Mouse (Mus musculus) kidney, adult 9 months (tissue): Measurements from ENCODE around the gene Smok3a.
"Not testable (repeated sequence)": the region's sequence is repeated elsewhere in the genome, so short reads cannot be mapped to it uniquely, and the experiment has no call there.

Source experiments
- DNase-seq: peaks from one replicate; pipeline ENCODE4 v3.0.0; 2022

Gene Smok3a

GRCm38 (mm10) chr5:138020961-138021479 lies at the start of gene Smok3a, which contains the start of gene Smok3b:
TSS of gene Smok3a (plus strand) at chr5:138021261.
TSS of gene Smok3b (plus strand) at chr5:138021429.
- DNase-seq: not testable (repeated sequence)

- DNase-seq: no peak
Measured at GRCm38 (mm10) chr5:137973161-137973560, 47.9 kb upstream of the Smok3a start.

DNA sequence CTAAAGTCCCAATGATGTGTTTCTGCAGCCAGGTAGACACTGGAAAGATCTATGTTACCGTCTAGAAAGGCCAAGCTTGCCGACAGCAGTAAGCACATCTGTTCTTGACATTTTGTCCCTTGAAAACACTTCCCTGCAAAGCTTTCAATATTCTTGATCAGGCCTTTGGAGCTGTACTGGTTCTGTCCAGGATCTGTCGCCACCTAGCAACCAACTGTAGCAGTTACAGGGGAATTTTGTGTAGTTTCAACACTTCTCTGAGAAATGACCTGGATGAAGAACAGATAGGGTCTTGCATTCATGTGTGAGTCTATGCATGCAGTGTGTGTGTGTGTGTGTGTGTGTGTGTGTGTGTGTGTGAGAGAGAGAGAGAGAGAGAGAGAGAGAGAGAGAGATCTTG lies 47.3 kb upstream of the Smok3a start:
- no peak for DNase-seq

- DNase-seq: no peak
Measured at GRCm38 (mm10) chr5:137974724-137975123, 46.3 kb upstream of the Smok3a start.

DNA sequence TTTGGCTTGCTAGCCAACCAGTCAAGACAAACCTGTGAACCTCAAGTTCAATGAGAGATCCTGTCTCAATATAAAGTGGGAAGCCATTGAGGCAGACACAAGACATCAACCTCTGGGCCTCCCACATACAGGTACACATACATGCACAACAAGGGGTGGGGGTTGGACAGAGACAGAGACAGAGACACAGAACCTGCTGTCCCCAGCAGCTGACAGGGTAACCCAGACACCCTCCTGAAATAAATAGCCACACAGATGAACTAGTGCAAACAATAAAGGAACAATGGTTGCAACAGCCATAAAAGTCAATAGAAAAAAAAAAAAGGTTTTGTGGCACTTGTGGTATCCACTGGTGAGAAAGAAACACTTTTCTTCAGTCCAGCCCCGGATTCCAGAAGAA lies 45.6 kb upstream of the Smok3a start:
- no peak for DNase-seq

- DNase-seq: peak; percentile 39
Measured at GRCm38 (mm10) chr5:137977291-137977690, 43.8 kb upstream of the Smok3a start.

GRCm38 (mm10) chr5:137979081-137979480 lies 42.0 kb upstream of the Smok3a start:
- DNase-seq: no peak

DNA sequence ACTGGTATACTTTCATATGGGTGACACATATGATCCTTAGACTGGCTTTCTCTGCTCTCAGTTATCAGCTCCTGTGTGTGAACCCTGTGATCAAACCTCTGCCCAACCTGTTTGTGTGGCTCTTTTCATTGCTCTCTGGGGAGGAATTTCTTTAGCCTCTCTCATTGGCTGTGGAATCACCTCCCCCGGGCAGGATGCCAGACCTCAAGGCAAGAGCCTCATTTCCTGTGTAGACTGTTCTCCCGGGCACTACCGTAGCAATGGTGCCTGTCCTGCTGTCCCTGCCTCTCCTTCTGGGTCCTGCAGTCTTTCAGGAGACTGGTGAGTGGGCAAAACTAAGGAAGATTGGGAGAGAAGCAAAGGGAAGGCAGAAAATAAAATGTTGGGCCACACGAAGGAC lies 39.8 kb upstream of the Smok3a start, which contains the start of gene Azgp1:
Gene Azgp1 (plus strand): TSS at position 221 of the 400 bp plus-strand sequence.
- DNase-seq: peak; percentile 88

DNA sequence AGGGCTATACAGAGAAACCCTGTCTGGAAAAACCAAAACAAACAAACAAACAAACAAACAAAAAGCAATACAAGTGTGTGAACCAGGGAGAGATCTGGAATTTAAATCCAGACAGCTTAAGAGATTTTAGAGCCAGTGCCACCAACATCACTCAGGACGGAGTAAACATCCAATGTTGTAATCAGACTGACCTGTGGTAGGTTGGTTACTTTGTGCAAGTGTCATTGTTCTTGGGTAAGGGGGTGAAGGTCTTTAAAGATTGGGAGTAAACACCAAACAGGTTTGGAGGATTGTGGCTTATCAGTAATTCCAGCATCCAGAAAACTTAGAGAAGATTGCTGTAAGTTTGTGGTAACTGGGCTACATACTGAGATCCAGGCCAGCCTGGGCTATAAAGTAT lies 34.7 kb upstream of the Smok3a start:
- DNase-seq: no peak

DNA sequence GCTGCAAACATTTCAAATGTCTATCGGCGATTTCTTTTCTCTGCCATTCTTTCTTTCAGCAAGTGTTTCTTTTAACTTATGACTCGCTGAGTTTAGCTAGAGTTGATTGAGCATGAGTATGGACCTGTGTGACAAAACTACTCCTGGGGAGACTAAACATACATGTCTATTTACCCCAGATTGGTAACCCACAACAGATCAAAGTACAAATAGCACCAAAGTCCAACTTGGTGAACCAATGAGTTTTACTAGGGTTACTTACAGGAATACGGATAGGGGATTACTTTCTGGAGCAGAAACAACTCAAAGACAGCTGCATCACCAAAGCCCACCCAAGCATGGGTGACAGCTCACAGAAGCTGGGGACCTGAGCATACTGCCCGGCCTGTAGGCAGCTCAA lies 11.6 kb upstream of the Smok3a start:
- DNase-seq: peak; percentile 70

GRCm38 (mm10) chr5:138012382-138012781 lies 8.7 kb upstream of the Smok3a start:
- DNase-seq: no peak

GRCm38 (mm10) chr5:138016530-138016929 lies 4.5 kb upstream of the Smok3a start:
- DNase-seq: no peak

DNA sequence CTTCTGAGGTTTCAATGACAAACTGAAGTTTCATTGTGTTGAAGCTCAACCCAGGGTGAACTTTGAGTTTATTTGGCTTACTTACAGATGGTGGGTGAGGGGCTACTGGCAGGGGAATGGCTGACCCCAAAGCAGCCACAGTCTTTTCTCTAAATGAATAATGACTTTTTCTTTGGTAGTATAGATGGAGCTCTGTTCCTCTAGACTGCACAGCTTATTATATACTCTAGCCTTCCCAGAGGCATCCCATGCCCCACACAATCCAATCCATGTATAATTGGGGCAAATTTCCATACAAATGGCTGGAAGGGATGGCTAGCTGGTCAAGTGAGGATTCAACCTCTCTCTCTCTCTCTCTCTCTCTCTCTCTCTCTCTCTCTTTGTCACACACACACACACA lies 4.1 kb upstream of the Smok3a start:
- DNase-seq: no peak

GRCm38 (mm10) chr5:138019577-138019976 lies 1.5 kb upstream of the Smok3a start:
- DNase-seq: not testable (repeated sequence)

DNA sequence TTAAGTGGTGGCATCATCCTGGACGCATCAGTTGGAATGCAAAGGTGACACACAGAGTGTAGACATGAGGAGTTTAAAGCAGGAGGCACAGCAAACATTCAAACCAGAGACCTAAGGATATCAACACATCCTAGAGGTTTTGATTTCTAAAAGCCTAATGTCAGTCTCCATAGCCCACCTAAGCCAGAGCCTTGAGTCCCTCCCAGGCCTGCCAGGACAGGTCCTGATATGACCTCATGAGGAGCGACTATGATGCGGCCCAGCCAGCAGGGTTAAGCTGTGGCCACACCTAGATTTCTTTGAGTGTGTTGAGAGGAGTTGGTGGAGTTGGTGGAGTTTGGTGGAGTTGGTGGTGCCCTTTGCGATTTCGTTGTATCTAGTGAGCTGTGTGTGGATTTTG lies 31.8 kb downstream of the Smok3a start, which contains the start of gene Smok3c:
Gene Smok3c (plus strand): TSS at position 301 of the 400 bp plus-strand sequence.
- DNase-seq: not testable (repeated sequence)

DNA sequence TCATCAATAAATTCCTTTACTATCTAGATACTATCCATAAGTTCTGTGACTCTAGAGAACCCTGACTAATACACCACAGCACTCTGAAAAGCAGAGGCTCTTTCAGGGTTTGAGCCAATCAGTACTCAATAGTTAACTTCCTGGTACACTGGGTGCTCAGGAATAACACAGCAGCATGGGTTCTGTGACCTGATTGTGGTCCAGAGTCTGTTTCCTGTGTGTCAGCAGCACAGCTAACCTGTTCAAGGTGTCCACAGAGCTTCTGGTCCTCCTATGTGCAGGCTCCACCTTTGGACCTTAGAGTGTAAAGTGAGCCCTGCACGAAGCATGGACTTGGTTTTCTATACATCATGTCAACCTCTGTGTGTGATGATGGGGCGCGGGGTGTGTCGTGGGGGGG lies 52.7 kb downstream of the Smok3a start:
- no peak for DNase-seq

GRCm38 (mm10) chr5:138075684-138076083 lies 54.6 kb downstream of the Smok3a start:
- DNase-seq: peak; percentile 85

DNA sequence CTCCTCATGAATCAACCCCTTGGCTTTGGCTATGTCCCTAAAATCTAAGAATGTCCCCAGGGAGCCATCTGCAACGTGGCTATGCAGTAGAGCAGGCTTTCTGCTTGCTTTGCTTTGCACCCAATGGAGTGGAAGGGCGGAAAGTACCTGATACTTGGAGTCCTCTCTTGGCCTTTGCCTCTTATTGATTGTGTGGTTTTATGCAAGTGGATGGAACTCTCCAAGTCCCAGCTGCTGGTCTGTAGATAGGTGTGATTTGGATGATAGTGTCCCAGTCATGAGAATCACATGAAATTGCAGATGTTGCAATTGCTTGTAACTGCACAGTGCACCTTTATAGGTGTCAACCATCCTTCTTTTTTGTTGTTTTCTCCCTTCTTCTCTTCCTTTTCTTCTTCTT lies 55.1 kb downstream of the Smok3a start:
- DNase-seq: no peak

GRCm38 (mm10) chr5:138080456-138080855 lies 59.4 kb downstream of the Smok3a start:
- DNase-seq: peak; percentile 69

- DNase-seq: peak; percentile 2
Measured at GRCm38 (mm10) chr5:138081446-138081845, 60.4 kb downstream of the Smok3a start.

GRCm38 (mm10) chr5:138083318-138083900 lies 62.3 kb downstream of the Smok3a start:
- DNase-seq: peak; percentile 71

DNA sequence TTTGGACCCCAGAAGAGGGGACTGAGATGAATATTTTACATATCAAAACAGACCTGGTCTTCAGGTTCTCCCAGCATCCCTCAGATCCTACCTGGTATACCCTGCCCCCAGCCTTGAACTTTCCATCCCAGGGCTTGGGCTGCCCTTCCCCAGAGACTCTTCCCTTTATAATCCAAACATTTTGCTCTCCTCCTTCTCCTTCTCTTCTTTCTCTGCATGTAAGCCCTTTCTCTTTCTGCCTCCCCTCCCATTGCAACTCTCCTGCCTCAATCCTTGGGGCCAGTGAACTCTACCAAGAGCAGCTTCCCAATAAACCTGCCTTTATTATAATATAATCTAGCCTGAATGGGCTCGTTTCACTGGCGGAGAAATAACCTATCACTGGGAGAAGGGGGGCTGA lies 62.9 kb downstream of the Smok3a start:
- DNase-seq: no peak
